Mouse (Mus musculus) heart, postnatal 25 days (tissue): ENCODE data around the gene Focad. TPM values are rescaled to one million over a fixed set of nuclear protein-coding genes. Genes with fewer than 3 reads are reported as not detected.

Source experiments
- DNase-seq: peaks from one replicate; pipeline ENCODE4 v3.0.0; 2022; ENCODE audit warnings: low spot score
- intact Hi-C: fragments of 180-260 bp; cut with DNase I; formaldehyde crosslinking; loops from one replicate; pipeline ENCODE4 v1.15.1; 2025
- total RNA-seq, 2 experiments: library from RNA; stranded (reverse); gene quantifications; 2 replicates each; pipeline ENCODE4 v1.2.3; 2021

Gene Focad
- total RNA-seq, 2 experiments from 2014 or later = 15.0 to 17.0 TPM

DNA sequence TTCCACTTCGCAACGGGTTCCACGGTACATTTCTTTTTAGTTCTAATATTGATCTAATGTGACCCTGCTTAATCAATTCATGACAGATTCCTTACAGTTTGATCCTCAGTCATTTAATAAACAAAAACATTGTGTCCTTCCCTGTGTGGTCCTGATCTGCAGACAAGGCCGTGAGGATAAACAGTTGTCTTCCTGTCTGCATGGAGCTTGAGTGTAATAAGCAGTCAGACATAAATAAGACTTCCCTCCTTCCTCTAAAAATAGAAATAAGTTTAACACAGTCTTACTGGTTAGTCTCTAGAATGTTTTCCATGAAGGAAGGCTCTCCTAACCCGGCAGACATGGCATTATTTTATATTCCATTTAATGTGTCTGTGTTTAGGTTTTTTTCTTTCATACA, 102.8 kb downstream of the Focad start:
- no peak for DNase-seq
- intact Hi-C loops = no loop called here

- no peak for DNase-seq
- intact Hi-C loops = no loop called here
Observed at GRCm38 (mm10) chr4:88199186-88199585, 104.8 kb downstream of the Focad start.

DNA sequence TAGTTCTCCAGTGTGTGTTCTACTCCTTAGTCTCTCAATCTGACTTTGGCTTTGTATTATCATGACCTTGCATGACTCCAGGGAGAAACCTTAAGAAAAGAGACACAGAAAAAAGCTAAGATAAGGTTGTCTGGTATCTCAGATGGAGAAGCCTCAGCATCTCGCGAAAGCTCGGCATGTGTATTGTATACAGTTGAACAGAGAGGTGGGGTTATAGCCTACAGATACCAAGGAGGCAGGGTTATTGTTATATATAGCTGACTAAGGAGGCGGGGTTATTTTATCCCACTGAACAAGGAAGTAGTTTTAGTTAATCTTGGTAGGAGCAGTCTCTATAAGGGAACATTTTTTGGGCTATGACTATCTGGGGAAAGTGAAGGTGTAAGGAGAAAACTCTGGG, 106.6 kb downstream of the Focad start:
- intact Hi-C loops = no loop called here

DNA sequence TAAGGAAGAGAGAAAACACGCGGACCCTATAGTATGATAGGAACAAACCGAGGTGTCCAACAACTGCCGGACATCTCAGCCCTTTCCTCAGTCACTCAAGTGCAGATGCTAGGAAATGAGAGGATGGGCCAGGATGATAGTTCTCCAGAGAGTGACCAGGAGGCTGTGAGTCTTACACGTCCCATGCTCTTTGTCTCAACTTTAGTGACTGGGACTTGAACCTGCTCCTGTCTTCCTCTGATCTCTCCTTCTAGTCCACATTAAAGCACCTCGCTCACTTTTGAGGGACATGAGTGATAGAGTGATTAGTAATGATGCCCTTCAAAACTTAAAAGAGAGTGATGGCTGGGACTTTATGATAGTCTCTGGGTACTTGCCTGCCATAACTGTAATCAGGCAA, 114.2 kb downstream of the Focad start:
- intact Hi-C loops = no loop called here
- DNase-seq = no peak

More for the DNA sequence above, 106.6 kb downstream of the Focad start:
- no peak for DNase-seq

GRCm38 (mm10) chr4:88209351-88209814, 115.0 kb downstream of the Focad start:
- no peak for DNase-seq

GRCm38 (mm10) chr4:88210602-88211001, 116.2 kb downstream of the Focad start:
- no peak for DNase-seq
- intact Hi-C loops = no loop called here

More at GRCm38 (mm10) chr4:88209351-88209814, 115.0 kb downstream of the Focad start:
- intact Hi-C loops = no loop called here

GRCm38 (mm10) chr4:88211200-88211885, 116.9 kb downstream of the Focad start:
- no peak for DNase-seq
- intact Hi-C loops = no loop called here

DNA sequence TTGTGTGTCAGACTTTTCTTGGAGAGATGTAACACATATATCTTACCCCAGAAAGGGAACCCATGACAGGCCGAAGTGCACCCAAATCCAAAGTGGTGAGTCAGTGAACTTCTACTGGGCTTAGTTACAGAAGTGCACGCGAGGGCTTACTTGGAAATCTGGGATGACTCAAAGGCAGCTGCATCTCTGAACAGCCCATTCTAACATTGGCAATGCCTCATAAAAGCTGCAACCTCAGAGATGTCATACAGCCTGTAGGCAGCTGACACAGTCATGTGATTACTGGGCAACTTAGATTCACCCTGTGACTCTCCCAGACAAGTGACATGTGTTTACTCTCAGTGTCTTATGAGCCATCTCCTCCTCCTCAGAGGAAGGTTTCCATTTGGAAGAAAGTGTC, 119.5 kb downstream of the Focad start:
- no peak for DNase-seq

DNA sequence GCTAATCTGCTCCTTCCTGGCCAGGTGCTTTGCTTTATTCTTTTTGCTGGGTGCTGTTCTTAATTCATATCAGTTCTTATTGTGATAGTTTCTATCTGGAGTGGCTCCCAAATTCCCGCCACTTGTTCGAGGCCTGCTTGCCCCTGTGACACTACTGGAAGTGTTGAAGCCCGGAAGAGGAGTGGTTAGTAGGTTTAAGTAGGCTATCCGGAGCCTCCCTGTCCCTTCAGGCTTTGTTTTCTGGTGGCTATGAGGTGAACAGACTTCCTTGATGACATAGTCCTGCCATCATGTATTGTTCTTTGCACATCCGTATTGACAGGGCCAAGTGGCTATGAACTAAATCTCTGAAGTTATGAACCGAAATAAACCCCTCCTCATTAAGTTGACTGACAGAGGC, 123.9 kb downstream of the Focad start:
- intact Hi-C loops = no loop called here
- no peak for DNase-seq

More for the DNA sequence above, 119.5 kb downstream of the Focad start:
- intact Hi-C loops = no loop called here

GRCm38 (mm10) chr4:88218797-88219196, 124.4 kb downstream of the Focad start:
- intact Hi-C loops = no loop called here
- no peak for DNase-seq

- intact Hi-C loops = no loop called here
- no peak for DNase-seq
Observed at GRCm38 (mm10) chr4:88231375-88231774, 136.9 kb downstream of the Focad start.

DNA sequence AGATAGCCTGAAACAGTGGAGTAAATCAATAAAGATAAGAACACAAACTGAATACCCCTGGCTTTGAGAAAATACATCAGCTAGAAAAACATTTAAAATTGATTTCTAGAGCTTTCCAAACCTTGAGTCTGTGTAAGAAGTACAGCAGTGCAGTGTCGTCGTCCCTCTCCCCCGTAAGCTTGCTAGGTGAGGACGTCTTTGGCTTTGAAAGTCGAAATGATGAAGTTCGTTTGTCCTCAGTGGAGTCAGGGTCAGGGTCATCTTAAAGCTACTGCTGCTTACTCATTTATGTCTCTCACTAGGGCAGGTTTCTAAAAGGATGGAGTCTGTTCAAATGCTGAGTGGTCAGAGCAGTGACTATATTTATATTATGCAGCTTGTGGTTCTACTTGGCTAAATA, 141.5 kb downstream of the Focad start:
- DNase-seq = no peak
- intact Hi-C loops = no loop called here

- intact Hi-C loops = no loop called here
- no peak for DNase-seq
Observed at GRCm38 (mm10) chr4:88236926-88237756, 142.7 kb downstream of the Focad start.

GRCm38 (mm10) chr4:88238351-88238750, 143.9 kb downstream of the Focad start:
- intact Hi-C loops = no loop called here
- no peak for DNase-seq

DNA sequence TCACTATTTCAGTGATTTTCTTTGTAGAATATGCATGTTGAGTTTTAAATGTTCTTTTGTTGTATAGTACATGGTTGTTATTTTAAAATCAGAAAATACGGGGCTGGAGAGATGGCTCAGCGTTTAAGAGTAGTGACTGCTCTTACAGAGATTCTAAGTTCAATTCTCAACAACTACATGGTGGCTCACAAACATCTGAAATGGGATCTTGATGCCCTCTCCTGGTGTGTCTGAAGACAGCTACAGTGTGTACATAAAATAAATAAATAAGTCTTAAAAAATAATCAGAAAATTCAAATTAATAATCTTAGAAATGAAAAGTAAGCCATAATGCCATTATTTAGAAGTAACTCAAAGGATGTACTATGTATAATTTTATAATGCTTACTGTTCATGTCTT, 149.4 kb downstream of the Focad start:
- intact Hi-C loops = no loop called here
- DNase-seq = no peak

DNA sequence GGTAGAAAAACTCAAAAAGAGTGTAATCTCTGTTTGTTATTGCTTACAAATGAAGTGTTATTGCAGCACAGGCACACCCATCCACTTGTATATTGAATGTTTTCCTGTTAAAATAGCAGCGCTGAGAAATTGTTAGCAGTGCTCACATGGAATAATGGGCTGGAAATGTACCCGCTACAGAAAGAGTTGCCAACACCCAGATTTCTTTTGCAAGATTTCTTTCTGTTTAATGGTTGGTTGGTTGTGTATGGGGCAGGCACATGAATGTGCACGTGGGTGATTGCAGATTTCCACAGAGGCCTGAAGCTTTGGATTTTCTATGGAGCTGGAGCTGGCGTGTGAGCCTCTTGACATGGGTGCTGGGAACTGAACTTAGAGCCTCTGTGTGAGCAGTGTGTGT, 151.1 kb downstream of the Focad start:
- no peak for DNase-seq
- intact Hi-C loops = no loop called here

- no peak for DNase-seq
- intact Hi-C loops = no loop called here
Observed at GRCm38 (mm10) chr4:88261349-88261748, 166.9 kb downstream of the Focad start.

DNA sequence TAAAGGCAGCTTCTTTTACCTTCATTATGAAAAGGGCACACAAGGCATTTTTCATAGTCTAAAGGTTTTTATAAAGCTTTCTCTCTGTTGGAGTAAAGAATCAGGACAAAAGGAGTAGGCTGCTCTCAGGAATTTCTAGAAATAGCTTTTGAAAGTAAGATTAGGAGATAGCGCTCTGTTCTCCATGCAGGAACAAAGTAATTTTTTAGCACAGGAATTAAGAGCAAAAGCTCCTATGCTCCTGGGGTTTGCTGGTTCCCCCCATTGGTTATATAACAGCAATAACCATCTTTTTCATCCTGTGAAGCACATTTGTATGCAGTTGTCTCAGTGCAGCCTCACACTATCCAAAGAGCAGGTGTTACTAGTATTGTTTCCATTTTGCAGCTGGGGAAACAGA, 170.1 kb downstream of the Focad start:
- DNase-seq = no peak
- intact Hi-C loops = no loop called here

GRCm38 (mm10) chr4:88270408-88271067, 176.1 kb downstream of the Focad start:
- intact Hi-C loops = no loop called here
- DNase-seq = no peak

GRCm38 (mm10) chr4:88275571-88276041, 181.2 kb downstream of the Focad start:
- no peak for DNase-seq
- intact Hi-C loops = no loop called here
